In the genomic region with DNA sequence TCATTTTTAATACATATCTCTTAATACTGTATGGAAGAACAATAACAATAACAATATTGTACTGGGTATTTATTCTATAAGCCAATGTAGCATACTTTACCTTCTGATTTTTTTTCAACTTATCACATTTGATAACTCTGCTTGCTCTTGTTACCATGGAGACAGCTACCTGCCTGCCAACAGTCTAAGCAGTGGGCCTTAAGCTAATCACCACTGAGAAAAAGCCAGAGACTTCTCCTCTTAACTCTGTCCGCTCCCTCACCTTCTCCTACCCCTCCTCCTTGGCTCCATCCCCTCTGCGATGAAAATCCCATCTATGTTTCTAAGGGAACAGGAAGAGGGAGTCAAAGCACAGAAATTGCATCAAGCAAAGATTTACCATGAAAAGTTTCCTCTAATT, we compare ENCODE assay signal across 28 mouse cellular contexts.
DNase-seq lines count a peak whose midpoint lies in the region; ATAC-seq and TF ChIP-seq lines count a peak whose summit lies in the region.
"Had no signal": no experiment of that assay in that cellular context is flagged by ENCODE, and none has a peak within 500 bp of the region (broad histone marks: within the 10 kb centered on the region; RNA-seq: fewer than 3 reads in every experiment).

No protein-coding gene starts in this region.

- DNase-seq in cerebellum, postnatal 10 days: peak; percentile 10 to 19
- no peak for DNase-seq in cerebellum, postnatal 4 days (ENCODE audit: low spot score in 2 of 2)
- DNase-seq in hindbrain, postnatal 0 days (ENCODE audit: low spot score): peak; percentile 57
- peak; percentile 22 for DNase-seq in forebrain, postnatal 0 days
- peak; percentile 49 for DNase-seq in retina, postnatal 1 day
- DNase-seq in left cerebral cortex, postnatal 4 days: no peak
- DNase-seq: adrenal gland, adult 2 months; adrenal gland, postnatal 36 days; cerebellum, adult 8-10 months; cerebellum, postnatal 36 days; embryo, embryonic 11 days; gastrocnemius, postnatal 10 days; heart, postnatal 10 days; kidney, adult 9 months; kidney, postnatal 10 days; layer of hippocampus, adult 9-11 months; liver; lung, embryonic 14.5 days; lung, postnatal 14 days; right cerebral cortex, postnatal 14 days had no signal

- no peak for TF ChIP-seq CTCF in hindbrain, postnatal 0 days (IDR thresholded peaks at IDR 0.05; ENCODE audit: low read depth)
- TF ChIP-seq CTCF in forebrain, postnatal 0 days (IDR thresholded peaks at IDR 0.05; ENCODE audit: low read depth): no peak

- H3K4me3 ChIP-seq in hindbrain, postnatal 0 days (ENCODE audit: low read length): no peak overlapping the region
- no peak overlapping the region for H3K4me3 ChIP-seq in hindbrain, embryonic 12.5 days
- H3K4me3 ChIP-seq in forebrain, postnatal 0 days (ENCODE audit: low read depth, low read length): no peak overlapping the region
- H3K4me3 ChIP-seq: embryonic facial prominence, embryonic 12.5 days; heart, embryonic 13.5 days; liver, embryonic 15.5 days; stomach, embryonic 15.5 days had no signal

- no peaks in the 10 kb centered on the region for H3K36me3 ChIP-seq in hindbrain, postnatal 0 days (ENCODE audit: insufficient read depth, low read length)
- no peaks in the 10 kb centered on the region for H3K36me3 ChIP-seq in hindbrain, embryonic 12.5 days
- H3K36me3 ChIP-seq in forebrain, postnatal 0 days (ENCODE audit: insufficient read depth): no peaks in the 10 kb centered on the region
- H3K36me3 ChIP-seq: embryonic facial prominence, embryonic 12.5 days; heart, embryonic 13.5 days; liver, embryonic 15.5 days; stomach, embryonic 15.5 days had no signal

- H3K27ac ChIP-seq in hindbrain, postnatal 0 days: no peak overlapping the region
- H3K27ac ChIP-seq in hindbrain, embryonic 12.5 days: no peak overlapping the region
- H3K27ac ChIP-seq in forebrain, postnatal 0 days (ENCODE audit: low read depth, low read length): no peak overlapping the region
- H3K27ac ChIP-seq: embryonic facial prominence, embryonic 12.5 days; heart, embryonic 13.5 days; liver, embryonic 15.5 days; stomach, embryonic 15.5 days had no signal

- H3K9ac ChIP-seq in hindbrain, postnatal 0 days (replicated peaks; ENCODE audit: low read length): no peak overlapping the region
- no peak overlapping the region for H3K9ac ChIP-seq in hindbrain, embryonic 12.5 days
- H3K9ac ChIP-seq in forebrain, postnatal 0 days: no peak overlapping the region
- H3K9ac ChIP-seq: embryonic facial prominence, embryonic 12.5 days; heart, embryonic 13.5 days; liver, embryonic 15.5 days; lung, embryonic 14.5 days; stomach, embryonic 15.5 days had no signal

- no peak overlapping the region for H3K4me2 ChIP-seq in hindbrain, postnatal 0 days (ENCODE audit: low read depth, low read length)
- H3K4me2 ChIP-seq in hindbrain, embryonic 12.5 days (replicated peaks): no peak overlapping the region
- H3K4me2 ChIP-seq in forebrain, postnatal 0 days (ENCODE audit: low read depth): no peak overlapping the region
- H3K4me2 ChIP-seq: embryonic facial prominence, embryonic 12.5 days; heart, embryonic 13.5 days; liver, embryonic 15.5 days; lung, embryonic 14.5 days; stomach, embryonic 15.5 days had no signal

- intact Hi-C loops in left cerebral cortex, postnatal 4 days (cut with DNase I): no loop called here

- H3K9me3 ChIP-seq in hindbrain, postnatal 0 days (ENCODE audit: low read length): no peaks in the 10 kb centered on the region
- no peaks in the 10 kb centered on the region for H3K9me3 ChIP-seq in hindbrain, embryonic 12.5 days (replicated peaks)
- no peaks in the 10 kb centered on the region for H3K9me3 ChIP-seq in forebrain, postnatal 0 days (ENCODE audit: low read length)
- H3K9me3 ChIP-seq: embryonic facial prominence, embryonic 12.5 days; heart, embryonic 13.5 days; liver, embryonic 15.5 days; stomach, embryonic 15.5 days had no signal

- no peaks in the 10 kb centered on the region for H3K27me3 ChIP-seq in hindbrain, postnatal 0 days (ENCODE audit: insufficient read depth, low read length)
- no peaks in the 10 kb centered on the region for H3K27me3 ChIP-seq in hindbrain, embryonic 12.5 days
- no peaks in the 10 kb centered on the region for H3K27me3 ChIP-seq in forebrain, postnatal 0 days (ENCODE audit: insufficient read depth, low read length)
- H3K27me3 ChIP-seq: CH12.LX; embryonic facial prominence, embryonic 12.5 days; heart, embryonic 13.5 days; liver, embryonic 15.5 days; stomach, embryonic 15.5 days had no signal

- H3K4me1 ChIP-seq in hindbrain, postnatal 0 days (ENCODE audit: insufficient read depth, low read length): 0 out of 2 replicates have a peak, but pooled peaks cover 3% of the 10 kb centered on the region
- peaks cover 3% of the 10 kb centered on the region; the same call in 1 of the 2 replicates for H3K4me1 ChIP-seq in hindbrain, embryonic 12.5 days
- H3K4me1 ChIP-seq in forebrain, postnatal 0 days (ENCODE audit: insufficient read depth): no peaks in the 10 kb centered on the region
- H3K4me1 ChIP-seq: embryonic facial prominence, embryonic 12.5 days; heart, embryonic 13.5 days; liver, embryonic 15.5 days; stomach, embryonic 15.5 days had no signal

- 44% methylated on average over 2 of the region's 2 CpGs for WGBS in hindbrain, postnatal 0 days
- 65% methylated on average over 2 of the region's 2 CpGs for WGBS in hindbrain, embryonic 12.5 days
- WGBS in forebrain, postnatal 0 days: 23% methylated on average over 2 of the region's 2 CpGs

- ATAC-seq in hindbrain, postnatal 0 days: no peak
- no peak for ATAC-seq in hindbrain, embryonic 12.5 days (ENCODE audit: low FRiP score)
- ATAC-seq in forebrain, postnatal 0 days: peak; percentile 59
- ATAC-seq: activated CD4-positive, CD25-positive, alpha-beta regulatory T cell, adult 4 months; intestine, postnatal 0 days had no signal

Comparison
In these comparisons a context has a peak if more than half of its experiments do, and no peak if none do; other contexts are left out.
1. DNase-seq: peak in cerebellum, postnatal 10 days (2 of 2), hindbrain, postnatal 0 days (single experiment), forebrain, postnatal 0 days (single experiment) and retina, postnatal 1 day (single experiment); none in cerebellum, postnatal 4 days (0 of 2) and left cerebral cortex, postnatal 4 days (single experiment).